Mouse (Mus musculus) liver, embryonic 14.5 days (tissue): ENCODE measurements around the gene Gm21887.
"Not testable (repeated sequence)": the region's sequence is repeated elsewhere in the genome, so short reads cannot be mapped to it uniquely, and the experiment has no call there.

Experiments
- CTCF ChIP-seq: IDR thresholded peaks from 2 replicates; pipeline ENCODE4 v1.5.1; 2016; ENCODE audit warnings: antibody characterized with exemption, low read depth, control low read depth
- EP300 ChIP-seq: IDR thresholded peaks from 2 replicates; pipeline ENCODE4 v1.6.1; 2016; ENCODE audit warnings: antibody characterized with exemption, low read depth

DNA sequence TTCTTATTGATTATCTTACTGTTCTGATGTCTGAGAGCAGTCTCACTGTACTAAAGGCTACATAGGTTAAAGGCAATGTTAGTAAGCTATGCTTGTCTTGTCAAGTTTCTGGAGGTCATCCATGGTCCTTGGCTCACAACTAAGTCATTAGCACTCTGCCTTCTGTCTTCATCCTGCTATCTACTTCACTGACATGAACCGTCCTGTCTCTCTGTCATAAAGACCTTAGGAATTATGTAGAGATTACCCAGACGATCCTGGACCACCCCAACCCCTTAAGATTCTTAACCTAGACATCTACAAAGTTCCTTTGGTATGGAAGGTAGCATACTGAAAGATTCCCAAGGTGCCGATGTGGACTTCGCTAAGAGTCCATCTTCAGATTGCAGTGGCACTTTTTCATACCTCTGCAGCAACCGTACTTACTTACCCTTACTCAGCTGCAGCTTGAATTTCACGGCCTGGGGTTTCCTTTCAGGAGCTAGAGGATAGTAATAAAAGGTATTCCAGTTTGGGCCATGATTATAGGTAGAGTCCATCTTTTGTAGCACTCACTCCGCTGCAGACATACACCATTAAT is 31.5 kb upstream of the Gm21887 start:
- not testable (repeated sequence) for TF ChIP-seq CTCF, EP300
